In the genomic region with DNA sequence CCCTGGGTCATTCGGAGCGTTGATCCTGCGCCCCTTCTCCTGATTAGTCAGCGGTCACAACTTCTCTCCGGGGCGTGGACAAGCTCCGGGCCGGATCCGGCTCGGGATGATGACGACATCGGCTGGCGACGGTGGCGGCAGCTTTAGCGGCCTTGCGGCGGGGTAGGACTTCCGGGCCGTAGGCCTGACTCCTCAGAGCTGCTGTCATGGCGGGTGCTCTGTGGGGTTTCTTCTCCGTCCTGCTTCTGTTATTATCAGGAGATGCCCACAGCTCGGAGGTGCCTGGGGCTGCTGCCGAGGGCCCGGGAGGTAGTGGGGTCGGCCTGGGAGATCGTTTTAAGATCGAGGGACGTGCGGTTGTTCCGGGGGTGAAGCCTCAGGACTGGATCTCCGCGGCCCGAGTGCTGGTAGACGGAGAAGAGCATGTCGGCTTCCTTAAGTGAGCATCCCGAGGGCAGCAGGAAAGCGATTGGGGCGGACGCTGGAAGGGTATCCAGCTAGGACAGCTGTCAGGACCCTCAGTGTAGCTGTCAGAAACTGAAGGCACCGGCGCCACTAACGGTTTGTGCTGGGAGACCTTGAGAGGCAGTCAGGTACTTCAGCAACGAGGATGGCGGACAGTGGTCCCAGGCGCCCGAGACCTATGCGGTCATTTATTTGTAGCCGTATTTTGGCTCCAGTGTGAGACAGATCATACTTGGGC, we compare ENCODE assay signal across 8 mouse cellular contexts. TPM values are rescaled to one million over a fixed set of nuclear protein-coding genes. Genes with fewer than 3 reads are reported as not detected.
A peak's percentile ranks its signal among the peaks of the same experiment; 100 is the strongest.
DNase-seq lines count a peak whose midpoint lies in the region; ATAC-seq and TF ChIP-seq lines count a peak whose summit lies in the region.

Gene Emc7 (plus strand): TSS at position 136 of the 703 bp plus-strand sequence.

- no peak for TF ChIP-seq EP300 in heart, adult 2 months (IDR thresholded peaks at IDR 0.05; ENCODE audit: insufficient read depth, low read depth, low read length)

- H3K27ac ChIP-seq in embryonic facial prominence, embryonic 13.5 days, result peak within 1 kb of the TSS; percentile 64
- H3K27ac ChIP-seq in heart, adult 2 months, result peak within 1 kb of the TSS; percentile 92
- H3K27ac ChIP-seq in limb, embryonic 13.5 days, result peak within 1 kb of the TSS; percentile 61; the same call in 1 of the 2 replicates
- H3K27ac ChIP-seq in midbrain, embryonic 16.5 days (ENCODE audit: low read length), result peak within 1 kb of the TSS; percentile 80

- no peak for TF ChIP-seq CTCF in heart, adult 2 months (IDR thresholded peaks at IDR 0.05)

- peak within 1 kb of the TSS; percentile 94 for H3K9ac ChIP-seq in embryonic facial prominence, embryonic 13.5 days
- H3K9ac ChIP-seq in heart, adult 2 months (ENCODE audit: low read depth, low read length), result peak within 1 kb of the TSS; percentile 89
- H3K9ac ChIP-seq in limb, embryonic 13.5 days, result peak within 1 kb of the TSS; percentile 92
- H3K9ac ChIP-seq in midbrain, embryonic 16.5 days (ENCODE audit: low read depth, low read length), result peak within 1 kb of the TSS; percentile 73

- H3K4me1 ChIP-seq in embryonic facial prominence, embryonic 13.5 days, result peaks cover 7% of the 10 kb centered on the region; the same call in 1 of the 2 replicates
- no peaks in the 10 kb centered on the region; the same call in none of the 2 replicates for H3K4me1 ChIP-seq in heart, adult 2 months (ENCODE audit: control insufficient read depth, insufficient read depth, low read length)
- H3K4me1 ChIP-seq in limb, embryonic 13.5 days, result peaks cover 12% of the 10 kb centered on the region
- peaks cover 15% of the 10 kb centered on the region for H3K4me1 ChIP-seq in midbrain, embryonic 16.5 days (ENCODE audit: control insufficient read depth, insufficient read depth, low read length)

- peak; percentile 96 for TF ChIP-seq POLR2A in heart, adult 2 months (IDR thresholded peaks at IDR 0.05; ENCODE audit: insufficient read depth, low read depth, low read length)

- peaks cover 2% of the 10 kb centered on the region; the same call in 1 of the 2 replicates for H3K79me2 ChIP-seq in heart, adult 2 months (replicated peaks; ENCODE audit: control insufficient read depth, insufficient read depth, low read length)

- peak within 1 kb of the TSS; percentile 88 for H3K4me3 ChIP-seq in embryonic facial prominence, embryonic 13.5 days
- peak within 1 kb of the TSS; percentile 76 for H3K4me3 ChIP-seq in heart, adult 2 months
- H3K4me3 ChIP-seq in limb, embryonic 13.5 days, result peak within 1 kb of the TSS; percentile 91
- H3K4me3 ChIP-seq in midbrain, embryonic 16.5 days (ENCODE audit: low read depth, low read length), result peak within 1 kb of the TSS; percentile 52

- intact Hi-C loops in heart, adult 2 months (cut with DNase I), result loop anchor here (1.0 to 5.0 kb wide), 4 partner anchors 38 to 188 kb away; partner anchors contain the start of genes Aven, Gm21985, Katnbl1 and Slc12a6

- H3K4me2 ChIP-seq in embryonic facial prominence, embryonic 13.5 days, result peak within 1 kb of the TSS; percentile 78
- peak within 1 kb of the TSS; percentile 90 for H3K4me2 ChIP-seq in limb, embryonic 13.5 days (replicated peaks)
- peak within 1 kb of the TSS; percentile 92 for H3K4me2 ChIP-seq in midbrain, embryonic 16.5 days (ENCODE audit: low read length)

- peaks cover 2% of the 10 kb centered on the region for H3K36me3 ChIP-seq in embryonic facial prominence, embryonic 13.5 days
- peaks cover 7% of the 10 kb centered on the region for H3K36me3 ChIP-seq in heart, adult 2 months (ENCODE audit: control insufficient read depth, insufficient read depth, low read length)
- H3K36me3 ChIP-seq in limb, embryonic 13.5 days, result peaks cover 8% of the 10 kb centered on the region
- no peaks in the 10 kb centered on the region for H3K36me3 ChIP-seq in midbrain, embryonic 16.5 days (ENCODE audit: control insufficient read depth, insufficient read depth, low read length)

- ATAC-seq in embryonic facial prominence, embryonic 13.5 days (ENCODE audit: insufficient number of reproducible peaks, insufficient read depth, low FRiP score, low TSS enrichment, low read depth), result peak; percentile 94
- ATAC-seq in limb, embryonic 13.5 days (ENCODE audit: low FRiP score, low read depth), result peak; percentile 98
- ATAC-seq in midbrain, embryonic 16.5 days, result peak; percentile 98

- no peaks in the 10 kb centered on the region for H3K27me3 ChIP-seq in embryonic facial prominence, embryonic 13.5 days
- H3K27me3 ChIP-seq in heart, adult 2 months (ENCODE audit: control insufficient read depth, insufficient read depth, low read length), result no peaks in the 10 kb centered on the region
- H3K27me3 ChIP-seq in limb, embryonic 13.5 days, result no peaks in the 10 kb centered on the region
- no peaks in the 10 kb centered on the region for H3K27me3 ChIP-seq in midbrain, embryonic 16.5 days (ENCODE audit: control insufficient read depth, insufficient read depth, low read depth, low read length)

- H3K9me3 ChIP-seq in embryonic facial prominence, embryonic 13.5 days, result no peaks in the 10 kb centered on the region
- H3K9me3 ChIP-seq in limb, embryonic 13.5 days, result no peaks in the 10 kb centered on the region
- no peaks in the 10 kb centered on the region for H3K9me3 ChIP-seq in midbrain, embryonic 16.5 days (replicated peaks; ENCODE audit: control insufficient read depth, low read length, poor library complexity, severe bottlenecking)

- peak; percentile 98 for DNase-seq in 3134 (ENCODE audit: extremely low read depth, insufficient read length, low spot score)
- peak; percentile 99 to 100 for DNase-seq in adrenal gland, postnatal 36 days
- peak; percentile 97 to 99 for DNase-seq in heart, adult 2 months
- peak; percentile 93 to 95 for DNase-seq in kidney, adult 8-10 months
- DNase-seq in spleen, postnatal 10 days (ENCODE audit: low spot score in 2 of 2), result peak; percentile 97 to 99

- under 1% methylated on average over 49 of the region's 49 CpGs for WGBS in embryonic facial prominence, embryonic 13.5 days
- WGBS in heart, adult 2 months, result under 1% methylated on average over 49 of the region's 49 CpGs
- under 1% methylated on average over 49 of the region's 49 CpGs for WGBS in limb, embryonic 13.5 days
- under 1% methylated on average over 49 of the region's 49 CpGs for WGBS in midbrain, embryonic 16.5 days

RNA-seq across cellular contexts. Expression of gene Emc7, which starts in this region (rescaled TPM):
- 10 to 100 TPM; 32.8 to 35.5 TPM for total RNA-seq in adrenal gland, postnatal 36 days (2021)
- 14.9 and 15.8 TPM in 2 replicates for polyA plus RNA-seq in embryonic facial prominence, embryonic 13.5 days (2015; fragmentation: Nextera tagmentation; extraction: Ambion mirVana)
- 10 to 100 TPM; 14.3 to 17.7 TPM for total RNA-seq in heart, adult 2 months (2021)
- polyA plus RNA-seq in heart, adult 2 months (2012; rRNA removed), result 6.6 and 11.7 TPM in 2 replicates
- polyA plus RNA-seq in limb, embryonic 13.5 days (2015; fragmentation: Nextera tagmentation; extraction: Ambion mirVana), result 15.5 and 17.0 TPM in 2 replicates
- 22.2 and 23.3 TPM in 2 replicates for polyA plus RNA-seq in midbrain, embryonic 16.5 days (2015; fragmentation: Nextera tagmentation; extraction: Ambion mirVana)

Comparison
In these comparisons a context has a peak if more than half of its experiments do, and no peak if none do; other contexts are left out.
1. Peak in every context shown above with its lines: DNase-seq, ATAC-seq, H3K4me3 ChIP-seq and H3K27ac ChIP-seq.